In the genomic region with DNA sequence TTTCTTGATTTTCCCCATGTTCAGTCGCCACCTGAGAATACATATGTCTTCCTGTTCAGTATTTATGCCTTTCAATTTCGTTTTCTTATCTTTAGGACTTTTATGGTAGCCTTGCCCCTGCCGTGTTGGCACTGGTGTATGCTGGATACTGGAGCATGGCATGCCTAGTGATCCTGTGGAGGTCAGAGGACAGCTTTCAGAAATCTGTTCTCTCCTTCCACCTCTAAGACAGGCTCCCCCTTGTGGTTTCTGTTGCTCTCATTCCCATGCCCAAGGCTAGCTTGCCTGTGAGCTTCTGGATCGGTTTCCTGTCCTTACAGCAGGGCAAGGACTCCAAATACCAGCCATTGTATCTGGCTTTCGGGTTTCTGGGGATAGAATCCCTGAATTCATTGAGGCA, we compare ENCODE assay signal across 8 mouse cellular contexts. TPM values are rescaled to one million over a fixed set of nuclear protein-coding genes. Genes with fewer than 3 reads are reported as not detected.
DNase-seq lines count a peak whose midpoint lies in the region; ATAC-seq and TF ChIP-seq lines count a peak whose summit lies in the region.

No protein-coding gene starts in this region.

- H3K4me3 ChIP-seq in hindbrain, postnatal 0 days (ENCODE audit: low read length), result no peak overlapping the region
- H3K4me3 ChIP-seq in hindbrain, embryonic 16.5 days (ENCODE audit: low read length), result no peak overlapping the region
- no peak overlapping the region for H3K4me3 ChIP-seq in ES-Bruce4 (ENCODE audit: low read depth, low read length)

- no peaks in the 10 kb centered on the region for H3K4me1 ChIP-seq in hindbrain, postnatal 0 days (ENCODE audit: insufficient read depth, low read length)
- H3K4me1 ChIP-seq in hindbrain, embryonic 16.5 days (ENCODE audit: control insufficient read depth, insufficient read depth, low read depth, low read length), result no peaks in the 10 kb centered on the region
- no peaks in the 10 kb centered on the region for H3K4me1 ChIP-seq in ES-Bruce4 (ENCODE audit: control insufficient read depth, insufficient read depth, low read length)

- no peak for TF ChIP-seq POLR2A in ES-Bruce4 (IDR thresholded peaks at IDR 0.05; ENCODE audit: insufficient read depth, low read length)

- H3K9ac ChIP-seq in hindbrain, postnatal 0 days (replicated peaks; ENCODE audit: low read length), result no peak overlapping the region
- H3K9ac ChIP-seq in hindbrain, embryonic 16.5 days (ENCODE audit: low read depth, low read length), result no peak overlapping the region
- no peak overlapping the region for H3K9ac ChIP-seq in ES-Bruce4 (ENCODE audit: low read depth, poor library complexity, severe bottlenecking)

- peaks cover 11% of the 10 kb centered on the region; the same call in 1 of the 2 replicates for H3K36me3 ChIP-seq in hindbrain, postnatal 0 days (ENCODE audit: insufficient read depth, low read length)
- H3K36me3 ChIP-seq in hindbrain, embryonic 16.5 days (ENCODE audit: control insufficient read depth, insufficient read depth, low read length), result no peaks in the 10 kb centered on the region
- no peaks in the 10 kb centered on the region for H3K36me3 ChIP-seq in ES-Bruce4 (ENCODE audit: control insufficient read depth, insufficient read depth, low read length, poor library complexity, severe bottlenecking)

- no peak overlapping the region for H3K4me2 ChIP-seq in hindbrain, postnatal 0 days (ENCODE audit: low read depth, low read length)
- H3K4me2 ChIP-seq in hindbrain, embryonic 16.5 days (ENCODE audit: low read length), result no peak overlapping the region

- TF ChIP-seq EP300 in ES-Bruce4 (IDR thresholded peaks at IDR 0.05; ENCODE audit: insufficient read depth, low read depth, low read length), result no peak

- peak; percentile 63 for TF ChIP-seq CTCF in hindbrain, postnatal 0 days (IDR thresholded peaks at IDR 0.05; ENCODE audit: low read depth)
- peak; percentile 62 for TF ChIP-seq CTCF in ES-Bruce4 (IDR thresholded peaks at IDR 0.05; ENCODE audit: low read depth, low read length)

- H3K27ac ChIP-seq in hindbrain, postnatal 0 days, result no peak overlapping the region
- no peak overlapping the region for H3K27ac ChIP-seq in hindbrain, embryonic 16.5 days (ENCODE audit: low read depth, low read length)
- H3K27ac ChIP-seq in ES-Bruce4 (ENCODE audit: insufficient read depth, low read length), result no peak overlapping the region

- H3K9me3 ChIP-seq in hindbrain, postnatal 0 days (ENCODE audit: low read length), result no peaks in the 10 kb centered on the region
- no peaks in the 10 kb centered on the region for H3K9me3 ChIP-seq in hindbrain, embryonic 16.5 days (ENCODE audit: control insufficient read depth, low read length)
- no peaks in the 10 kb centered on the region for H3K9me3 ChIP-seq in ES-Bruce4 (replicated peaks; ENCODE audit: control insufficient read depth, insufficient read depth, low read length, poor library complexity, severe bottlenecking)

- peak; percentile 41 for DNase-seq in hindbrain, postnatal 0 days (ENCODE audit: low spot score)
- DNase-seq in large intestine, adult 2 months (ENCODE audit: low read depth, low spot score), result peak; percentile 66
- DNase-seq in urinary bladder, adult 2 months (ENCODE audit: low spot score), result no peak
- no peak for DNase-seq in heart, adult 9 months (ENCODE audit: low spot score in 2 of 2)
- no peak for DNase-seq in natural killer cell, adult 2 months (ENCODE audit: low spot score in 2 of 2)

- H3K27me3 ChIP-seq in hindbrain, postnatal 0 days (ENCODE audit: insufficient read depth, low read length), result no peaks in the 10 kb centered on the region
- H3K27me3 ChIP-seq in hindbrain, embryonic 16.5 days (replicated peaks; ENCODE audit: control insufficient read depth, insufficient read depth, low read length), result no peaks in the 10 kb centered on the region
- no peaks in the 10 kb centered on the region for H3K27me3 ChIP-seq in ES-Bruce4 (ENCODE audit: control insufficient read depth, insufficient read depth, low read length, poor library complexity, severe bottlenecking)

- 41% methylated on average over 5 of the region's 5 CpGs for WGBS in hindbrain, postnatal 0 days
- WGBS in hindbrain, embryonic 16.5 days, result 40% methylated on average over 5 of the region's 5 CpGs
- 11% methylated on average over 5 of the region's 5 CpGs for WGBS in large intestine, adult 2 months

- ATAC-seq in hindbrain, postnatal 0 days, result no peak
- ATAC-seq in hindbrain, embryonic 16.5 days, result no peak
- peak; percentile 62 for ATAC-seq in common myeloid progenitor, adult 5-6 weeks (replicated peaks; ENCODE audit: low read depth, poor library complexity, severe bottlenecking)

RNA-seq across cellular contexts. Expression of gene Tfdp1, which starts 12.0 kb away (rescaled TPM):
- 66.3 and 74.1 TPM in 2 replicates for total RNA-seq in hindbrain, postnatal 0 days (2014; rRNA removed)
- 85.1 and 86.2 TPM in 2 replicates for polyA plus RNA-seq in hindbrain, postnatal 0 days (2015; fragmentation: Nextera tagmentation; extraction: Ambion mirVana)
- polyA plus RNA-seq in hindbrain, embryonic 16.5 days (2015; fragmentation: Nextera tagmentation; extraction: Ambion mirVana), result 85.8 and 91.6 TPM in 2 replicates
- 172 and 175 TPM in 2 replicates for polyA plus RNA-seq in ES-Bruce4 (2011; ENCODE audit: insufficient read depth, insufficient read length, low read depth, missing spikeins)
- total RNA-seq in common myeloid progenitor, adult 5-6 weeks (2017), result 153 and 186 TPM in 2 replicates
- 58.4 and 70.1 TPM in 2 replicates for polyA plus RNA-seq in large intestine, adult 2 months (2012; rRNA removed)
- polyA plus RNA-seq in urinary bladder, adult 2 months (2012; rRNA removed), result 69.6 and 83.9 TPM in 2 replicates

RNA-seq across cellular contexts. Expression of gene Tmco3, which starts 38.6 kb away (rescaled TPM):
- 30.9 and 31.3 TPM in 2 replicates for total RNA-seq in hindbrain, postnatal 0 days (2014; rRNA removed)
- polyA plus RNA-seq in hindbrain, postnatal 0 days (2015; fragmentation: Nextera tagmentation; extraction: Ambion mirVana), result 31.8 and 33.5 TPM in 2 replicates
- 50.6 and 57.2 TPM in 2 replicates for polyA plus RNA-seq in hindbrain, embryonic 16.5 days (2015; fragmentation: Nextera tagmentation; extraction: Ambion mirVana)
- polyA plus RNA-seq in ES-Bruce4 (2011; ENCODE audit: insufficient read depth, insufficient read length, low read depth, missing spikeins), result 12.7 and 15.1 TPM in 2 replicates
- 5.0 and 8.8 TPM in 2 replicates for total RNA-seq in common myeloid progenitor, adult 5-6 weeks (2017)
- polyA plus RNA-seq in large intestine, adult 2 months (2012; rRNA removed), result 39.8 and 60.8 TPM in 2 replicates
- polyA plus RNA-seq in urinary bladder, adult 2 months (2012; rRNA removed), result 22.1 and 23.8 TPM in 2 replicates

RNA-seq across cellular contexts. Expression of gene Dcun1d2, which starts 38.7 kb away (rescaled TPM):
- 27.3 and 33.8 TPM in 2 replicates for total RNA-seq in hindbrain, postnatal 0 days (2014; rRNA removed)
- polyA plus RNA-seq in hindbrain, postnatal 0 days (2015; fragmentation: Nextera tagmentation; extraction: Ambion mirVana), result 24.9 and 25.1 TPM in 2 replicates
- 34.4 and 35.4 TPM in 2 replicates for polyA plus RNA-seq in hindbrain, embryonic 16.5 days (2015; fragmentation: Nextera tagmentation; extraction: Ambion mirVana)
- polyA plus RNA-seq in ES-Bruce4 (2011; ENCODE audit: insufficient read depth, insufficient read length, low read depth, missing spikeins), result 14.4 and 15.3 TPM in 2 replicates
- 20.0 and 21.4 TPM in 2 replicates for total RNA-seq in common myeloid progenitor, adult 5-6 weeks (2017)
- polyA plus RNA-seq in large intestine, adult 2 months (2012; rRNA removed), result 14.9 and 15.9 TPM in 2 replicates
- polyA plus RNA-seq in urinary bladder, adult 2 months (2012; rRNA removed), result 27.7 and 28.2 TPM in 2 replicates

Comparison
In these comparisons a context has a peak if more than half of its experiments do, and no peak if none do; other contexts are left out.
1. DNase-seq: peak in hindbrain, postnatal 0 days (single experiment) and large intestine, adult 2 months (single experiment); none in urinary bladder, adult 2 months (single experiment), heart, adult 9 months (0 of 2) and natural killer cell, adult 2 months (0 of 2).